ENCODE assay signal across 8 mouse cellular contexts in the genomic region with DNA sequence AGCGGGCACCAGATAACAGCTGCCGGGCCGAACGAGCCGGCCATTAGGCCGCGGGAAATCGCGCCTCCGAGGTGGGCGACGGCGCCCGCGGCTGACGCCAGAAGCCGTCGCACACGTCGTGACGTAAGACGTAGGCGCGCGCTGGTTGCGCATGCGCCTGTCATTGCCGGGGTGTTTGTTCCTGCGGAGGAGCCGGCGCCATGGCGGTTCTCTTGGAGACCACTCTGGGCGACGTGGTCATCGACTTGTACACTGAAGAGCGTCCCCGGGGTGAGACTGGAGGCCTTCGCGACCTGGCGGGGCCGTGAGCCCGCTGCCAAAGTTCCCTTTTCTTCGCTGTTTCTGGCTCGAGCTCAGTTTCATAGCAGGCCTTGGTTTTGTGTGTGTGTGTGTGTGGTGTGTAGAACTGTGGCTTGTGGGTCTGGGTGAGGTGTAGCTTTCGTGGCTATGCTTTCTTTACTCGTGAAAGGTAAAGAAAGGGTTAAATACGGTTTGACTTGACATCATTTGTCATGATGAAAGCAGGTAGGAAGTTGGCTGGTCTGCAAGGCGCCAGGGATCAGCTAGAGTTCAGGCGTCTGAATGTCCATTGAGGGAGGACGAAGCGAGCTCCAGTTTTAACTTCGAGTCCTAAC. TPM values are rescaled to one million over a fixed set of nuclear protein-coding genes. Genes with fewer than 3 reads are reported as not detected.
DNase-seq lines count a peak whose midpoint lies in the region; ATAC-seq and TF ChIP-seq lines count a peak whose summit lies in the region.

A gene (minus strand): TSS at position 74 of the 635 bp plus-strand sequence.
A gene (plus strand): TSS at position 141 of the 635 bp plus-strand sequence.

- H3K27me3 ChIP-seq in heart, embryonic 12.5 days (replicated peaks): no peaks in the 10 kb centered on the region
- H3K27me3 ChIP-seq in kidney, postnatal 0 days (ENCODE audit: insufficient read depth, low read length): no peaks in the 10 kb centered on the region
- H3K27me3 ChIP-seq in liver, embryonic 11.5 days (replicated peaks; ENCODE audit: control insufficient read depth, insufficient read depth, low read length): no peaks in the 10 kb centered on the region
- no peaks in the 10 kb centered on the region for H3K27me3 ChIP-seq in stomach, embryonic 14.5 days (ENCODE audit: control insufficient read depth, insufficient read depth, low read length)

- H3K36me3 ChIP-seq in heart, embryonic 12.5 days: peaks cover 34% of the 10 kb centered on the region
- peaks cover 29% of the 10 kb centered on the region for H3K36me3 ChIP-seq in kidney, postnatal 0 days (ENCODE audit: insufficient read depth, low read length)
- peaks cover 19% of the 10 kb centered on the region for H3K36me3 ChIP-seq in liver, embryonic 11.5 days (ENCODE audit: control insufficient read depth, insufficient read depth, low read length)
- H3K36me3 ChIP-seq in stomach, embryonic 14.5 days (ENCODE audit: control insufficient read depth, insufficient read depth, low read length): peaks cover 27% of the 10 kb centered on the region

- DNase-seq in B cell, adult 2 months: peak; percentile 92 to 95
- peak; percentile 96 for DNase-seq in brain, adult 2 months (ENCODE audit: low read depth, low spot score)
- DNase-seq in kidney, postnatal 0 days (ENCODE audit: low spot score): peak; percentile 93
- DNase-seq in liver, embryonic 11.5 days (ENCODE audit: low spot score): peak; percentile 86
- peak; percentile 94 for DNase-seq in naive thymus-derived CD4-positive, alpha-beta T cell, adult 2 months (ENCODE audit: low read depth)

- H3K4me1 ChIP-seq in heart, embryonic 12.5 days (replicated peaks): peaks cover 8% of the 10 kb centered on the region
- H3K4me1 ChIP-seq in kidney, postnatal 0 days (replicated peaks; ENCODE audit: insufficient read depth, low read length): peaks cover 4% of the 10 kb centered on the region; the same call in 1 of the 2 replicates
- peaks cover 4% of the 10 kb centered on the region for H3K4me1 ChIP-seq in liver, embryonic 11.5 days (replicated peaks; ENCODE audit: control insufficient read depth, insufficient read depth, low read length)
- H3K4me1 ChIP-seq in stomach, embryonic 14.5 days (ENCODE audit: control insufficient read depth, insufficient read depth, low read length): peaks cover 14% of the 10 kb centered on the region

- H3K9ac ChIP-seq in heart, embryonic 12.5 days: peak within 1 kb of the TSS; percentile 95
- peak within 1 kb of the TSS; percentile 87 for H3K9ac ChIP-seq in kidney, postnatal 0 days (ENCODE audit: low read depth, low read length)
- peak within 1 kb of the TSS; percentile 82 for H3K9ac ChIP-seq in liver, embryonic 11.5 days (ENCODE audit: low read depth, low read length)
- H3K9ac ChIP-seq in stomach, embryonic 14.5 days (replicated peaks; ENCODE audit: low read depth, low read length): peak within 1 kb of the TSS; percentile 66

- peak; percentile 98 for ATAC-seq in erythroblast, adult 5-6 weeks (replicated peaks; ENCODE audit: low FRiP score, poor library complexity, severe bottlenecking)
- peak; percentile 93 for ATAC-seq in heart, embryonic 12.5 days (ENCODE audit: insufficient number of reproducible peaks, low FRiP score)
- peak; percentile 92 for ATAC-seq in kidney, postnatal 0 days (replicated peaks; ENCODE audit: low FRiP score, low read depth)
- ATAC-seq in liver, embryonic 11.5 days (replicated peaks; ENCODE audit: low FRiP score): peak; percentile 93
- ATAC-seq in stomach, embryonic 14.5 days (ENCODE audit: insufficient number of reproducible peaks, insufficient read depth, low FRiP score, low read depth): peak; percentile 92

- H3K9me3 ChIP-seq in heart, embryonic 12.5 days (replicated peaks): no peaks in the 10 kb centered on the region
- no peaks in the 10 kb centered on the region for H3K9me3 ChIP-seq in kidney, postnatal 0 days (replicated peaks; ENCODE audit: low read length)
- no peaks in the 10 kb centered on the region for H3K9me3 ChIP-seq in liver, embryonic 11.5 days (ENCODE audit: control insufficient read depth, low read length)
- H3K9me3 ChIP-seq in stomach, embryonic 14.5 days (ENCODE audit: control insufficient read depth, low read depth, low read length): no peaks in the 10 kb centered on the region

- peak within 1 kb of the TSS; percentile 71 for H3K4me2 ChIP-seq in heart, embryonic 12.5 days
- H3K4me2 ChIP-seq in kidney, postnatal 0 days (ENCODE audit: low read length): peak within 1 kb of the TSS; percentile 73
- H3K4me2 ChIP-seq in liver, embryonic 11.5 days: peak within 1 kb of the TSS; percentile 91
- peak within 1 kb of the TSS; percentile 59 for H3K4me2 ChIP-seq in stomach, embryonic 14.5 days (replicated peaks; ENCODE audit: low read depth, low read length)

- peak within 1 kb of the TSS; percentile 44 for H3K27ac ChIP-seq in heart, embryonic 12.5 days (ENCODE audit: poor library complexity, severe bottlenecking)
- H3K27ac ChIP-seq in kidney, postnatal 0 days: peak within 1 kb of the TSS; percentile 47; the same call in 1 of the 2 replicates
- H3K27ac ChIP-seq in liver, embryonic 11.5 days (ENCODE audit: low read depth, low read length): peak within 1 kb of the TSS; percentile 61; the same call in 1 of the 2 replicates
- peak within 1 kb of the TSS; percentile 13; the same call in 1 of the 2 replicates for H3K27ac ChIP-seq in stomach, embryonic 14.5 days (ENCODE audit: low read length)

- peak within 1 kb of the TSS; percentile 92 for H3K4me3 ChIP-seq in heart, embryonic 12.5 days
- H3K4me3 ChIP-seq in kidney, postnatal 0 days (replicated peaks; ENCODE audit: low read depth, low read length): peak within 1 kb of the TSS; percentile 74
- H3K4me3 ChIP-seq in liver, embryonic 11.5 days (ENCODE audit: low read depth, low read length): peak within 1 kb of the TSS; percentile 75
- peak within 1 kb of the TSS; percentile 89 for H3K4me3 ChIP-seq in stomach, embryonic 14.5 days (ENCODE audit: low read depth, low read length)

- under 1% methylated on average over 52 of the region's 52 CpGs for WGBS in heart, embryonic 12.5 days
- WGBS in kidney, postnatal 0 days: under 1% methylated on average over 51 of the region's 52 CpGs
- WGBS in liver, embryonic 11.5 days: under 1% methylated on average over 52 of the region's 52 CpGs
- WGBS in stomach, embryonic 14.5 days: under 1% methylated on average over 52 of the region's 52 CpGs

- TF ChIP-seq CTCF in kidney, postnatal 0 days (IDR thresholded peaks at IDR 0.05; ENCODE audit: low read depth): no peak

RNA-seq across cellular contexts. Expression of the first gene that starts in this region (rescaled TPM):
- 20.3 and 31.5 TPM in 2 replicates for total RNA-seq in erythroblast, adult 5-6 weeks (2015; ENCODE audit: low replicate concordance)
- total RNA-seq in erythroblast, adult 5-6 weeks (2017; ENCODE audit: low replicate concordance): 17.4 and 32.7 TPM in 2 replicates
- polyA plus RNA-seq in heart, embryonic 12.5 days (2016; fragmentation: Nextera tagmentation; extraction: Ambion mirVana): 78.5 and 80.5 TPM in 2 replicates
- 158 and 165 TPM in 2 replicates for polyA plus RNA-seq in kidney, postnatal 0 days (2015; fragmentation: Nextera tagmentation; extraction: Ambion mirVana)
- 41.5 and 48.0 TPM in 2 replicates for polyA plus RNA-seq in liver, embryonic 11.5 days (2014; fragmentation: Nextera tagmentation; extraction: Ambion mirVana)
- polyA plus RNA-seq in stomach, embryonic 14.5 days (2014; fragmentation: Nextera tagmentation; extraction: Ambion mirVana): 81.0 and 85.4 TPM in 2 replicates

RNA-seq across cellular contexts. Expression of the second gene that starts in this region (rescaled TPM):
- total RNA-seq in erythroblast, adult 5-6 weeks (2015; ENCODE audit: low replicate concordance): 46.3 and 50.2 TPM in 2 replicates
- 123 and 138 TPM in 2 replicates for total RNA-seq in erythroblast, adult 5-6 weeks (2017; ENCODE audit: low replicate concordance)
- 31.3 and 33.0 TPM in 2 replicates for polyA plus RNA-seq in heart, embryonic 12.5 days (2016; fragmentation: Nextera tagmentation; extraction: Ambion mirVana)
- 32.2 and 33.4 TPM in 2 replicates for polyA plus RNA-seq in kidney, postnatal 0 days (2015; fragmentation: Nextera tagmentation; extraction: Ambion mirVana)
- 44.3 and 53.0 TPM in 2 replicates for polyA plus RNA-seq in liver, embryonic 11.5 days (2014; fragmentation: Nextera tagmentation; extraction: Ambion mirVana)
- polyA plus RNA-seq in stomach, embryonic 14.5 days (2014; fragmentation: Nextera tagmentation; extraction: Ambion mirVana): 43.5 and 44.0 TPM in 2 replicates

Comparison
In these comparisons a context has a peak if more than half of its experiments do, and no peak if none do; other contexts are left out.
1. Peak in every context shown above with its lines: DNase-seq, ATAC-seq, H3K4me3 ChIP-seq and H3K27ac ChIP-seq.